14 mouse cellular contexts compared by ENCODE assay signal in genomic region chr5:114137481-114138276, GRCm38 (mm10). TPM values are rescaled to one million over a fixed set of nuclear protein-coding genes. Genes with fewer than 3 reads are reported as not detected.
A peak's percentile ranks its signal among the peaks of the same experiment; 100 is the strongest.
DNase-seq lines count a peak whose midpoint lies in the region; ATAC-seq and TF ChIP-seq lines count a peak whose summit lies in the region.
"Had no signal": no experiment of that assay in that cellular context is flagged by ENCODE, and none has a peak within 500 bp of the region (broad histone marks: within the 10 kb centered on the region; RNA-seq: fewer than 3 reads in every experiment).

No protein-coding gene starts in this region.

- WGBS in liver, embryonic 16.5 days (ENCODE audit: insufficient replicate concordance): 80% methylated on average over 15 of the region's 15 CpGs
- WGBS in liver, postnatal 0 days (ENCODE audit: insufficient replicate concordance): 80% methylated on average over 15 of the region's 15 CpGs
- 77% methylated on average over 15 of the region's 15 CpGs for WGBS in hindbrain, embryonic 15.5 days
- WGBS in small intestine, adult 2 months: 39% methylated on average over 15 of the region's 15 CpGs

- H3K27ac ChIP-seq in liver, embryonic 16.5 days (ENCODE audit: low read length): no peak overlapping the region
- no peak overlapping the region for H3K27ac ChIP-seq in liver, postnatal 0 days (ENCODE audit: low read depth)
- H3K27ac ChIP-seq in hindbrain, embryonic 15.5 days (replicated peaks): peak overlapping the region; percentile 81; the same call in 1 of the 2 replicates
- H3K27ac ChIP-seq in small intestine, adult 2 months (ENCODE audit: insufficient read depth, low read depth, low read length): peak overlapping the region; percentile 58

- H3K9me3 ChIP-seq in liver, embryonic 16.5 days (replicated peaks; ENCODE audit: control insufficient read depth, low read length): no peaks in the 10 kb centered on the region
- H3K9me3 ChIP-seq in liver, postnatal 0 days (ENCODE audit: low read length): no peaks in the 10 kb centered on the region
- no peaks in the 10 kb centered on the region for H3K9me3 ChIP-seq in hindbrain, embryonic 15.5 days

- H3K4me3 ChIP-seq in liver, embryonic 16.5 days (ENCODE audit: low read depth, low read length): no peak overlapping the region
- no peak overlapping the region for H3K4me3 ChIP-seq in liver, postnatal 0 days (ENCODE audit: low read depth, low read length)
- no peak overlapping the region for H3K4me3 ChIP-seq in hindbrain, embryonic 15.5 days
- no peak overlapping the region for H3K4me3 ChIP-seq in small intestine, adult 2 months (ENCODE audit: low read depth, low read length)

- DNase-seq in heart, adult 11 months: peak; percentile 94
- DNase-seq in heart, adult 9 months (ENCODE audit: low spot score in 2 of 2): no peak
- no peak for DNase-seq in liver, postnatal 0 days
- DNase-seq in gastrocnemius, postnatal 36 days: no peak
- DNase-seq: cerebellum, adult 11 months; kidney, postnatal 36 days; right cerebral cortex, adult 18-20 months; thymus, postnatal 25 days had no signal

- no peak for TF ChIP-seq EP300 in liver, postnatal 0 days (IDR thresholded peaks at IDR 0.05; ENCODE audit: low read depth)

- H3K27me3 ChIP-seq in liver, embryonic 16.5 days (ENCODE audit: control insufficient read depth, insufficient read depth, low read depth, low read length): no peaks in the 10 kb centered on the region
- no peaks in the 10 kb centered on the region for H3K27me3 ChIP-seq in liver, postnatal 0 days (ENCODE audit: insufficient read depth, low read length)
- no peaks in the 10 kb centered on the region for H3K27me3 ChIP-seq in hindbrain, embryonic 15.5 days
- no peaks in the 10 kb centered on the region for H3K27me3 ChIP-seq in small intestine, adult 2 months (ENCODE audit: control insufficient read depth, insufficient read depth, low read length)
- H3K27me3 ChIP-seq: CH12.LX had no signal

- no peak for TF ChIP-seq CTCF in liver, postnatal 0 days (IDR thresholded peaks at IDR 0.05; ENCODE audit: low read depth)
- no peak for TF ChIP-seq CTCF in small intestine, adult 2 months (IDR thresholded peaks at IDR 0.05; ENCODE audit: extremely low read depth, insufficient read length, insufficient replicate concordance, low read depth, low read length)

- intact Hi-C loops in gastrocnemius, postnatal 36 days (cut with DNase I): no loop called here

- peaks cover 21% of the 10 kb centered on the region for H3K4me1 ChIP-seq in liver, embryonic 16.5 days (ENCODE audit: control insufficient read depth, low read depth, low read length)
- peaks cover 16% of the 10 kb centered on the region for H3K4me1 ChIP-seq in liver, postnatal 0 days (ENCODE audit: insufficient read depth)
- H3K4me1 ChIP-seq in hindbrain, embryonic 15.5 days (replicated peaks): peaks cover 29% of the 10 kb centered on the region
- H3K4me1 ChIP-seq in small intestine, adult 2 months (ENCODE audit: control insufficient read depth, insufficient read depth, insufficient read length, low read length): peaks cover 27% of the 10 kb centered on the region

- no peak overlapping the region for H3K9ac ChIP-seq in liver, embryonic 16.5 days (ENCODE audit: low read depth, low read length)
- no peak overlapping the region for H3K9ac ChIP-seq in liver, postnatal 0 days (replicated peaks)
- no peak overlapping the region for H3K9ac ChIP-seq in hindbrain, embryonic 15.5 days

- H3K36me3 ChIP-seq in liver, embryonic 16.5 days (ENCODE audit: control insufficient read depth, insufficient read depth): no peaks in the 10 kb centered on the region
- H3K36me3 ChIP-seq in liver, postnatal 0 days (replicated peaks; ENCODE audit: insufficient read depth, low read length): peaks cover 2% of the 10 kb centered on the region; the same call in 1 of the 2 replicates
- H3K36me3 ChIP-seq in hindbrain, embryonic 15.5 days: no peaks in the 10 kb centered on the region
- H3K36me3 ChIP-seq in small intestine, adult 2 months (ENCODE audit: control insufficient read depth, insufficient read depth, low read length): peaks cover 3% of the 10 kb centered on the region; the same call in 1 of the 2 replicates

- ATAC-seq in liver, embryonic 16.5 days (ENCODE audit: low read depth): peak; percentile 38
- no peak for ATAC-seq in liver, postnatal 0 days
- no peak for ATAC-seq in hindbrain, embryonic 15.5 days (ENCODE audit: low FRiP score, low read depth)
- ATAC-seq in granulocyte monocyte progenitor cell, adult 5-6 weeks (replicated peaks; ENCODE audit: poor library complexity, severe bottlenecking): no peak

- H3K4me2 ChIP-seq in liver, embryonic 16.5 days (ENCODE audit: low read depth, low read length): no peak overlapping the region
- H3K4me2 ChIP-seq in liver, postnatal 0 days (ENCODE audit: low read depth, low read length): no peak overlapping the region
- H3K4me2 ChIP-seq in hindbrain, embryonic 15.5 days: no peak overlapping the region

- no peak for TF ChIP-seq POLR2A in small intestine, adult 2 months (IDR thresholded peaks at IDR 0.05; ENCODE audit: low read depth, low read length)

RNA-seq across cellular contexts. Expression of gene Ung, which starts 7.5 kb away (rescaled TPM):
- polyA plus RNA-seq in liver, embryonic 16.5 days (2015; fragmentation: Nextera tagmentation; extraction: Ambion mirVana): 13.7 and 15.2 TPM in 2 replicates
- 11.8 TPM in 2 replicates for polyA plus RNA-seq in liver, postnatal 0 days (2015; fragmentation: Nextera tagmentation; extraction: Ambion mirVana)
- polyA plus RNA-seq in hindbrain, embryonic 15.5 days (2015; fragmentation: Nextera tagmentation; extraction: Ambion mirVana): 12.8 and 13.5 TPM in 2 replicates
- 4.8 and 6.7 TPM in 2 replicates for polyA plus RNA-seq in small intestine, adult 2 months (2012; rRNA removed)
- 10 to 100 TPM in 1 of 2 experiments, 1 to 10 TPM in 1; 9.7 to 13.2 TPM for total RNA-seq in gastrocnemius, postnatal 36 days (2021)
- 39.0 and 45.5 TPM in 2 replicates for total RNA-seq in granulocyte monocyte progenitor cell, adult 5-6 weeks (2014; fragmentation: Nextera tagmentation)
- total RNA-seq in granulocyte monocyte progenitor cell, adult 5-6 weeks (2017): 23.6 and 38.6 TPM in 2 replicates

RNA-seq across cellular contexts. Expression of gene Acacb, which starts 8.7 kb away (rescaled TPM):
- 0.35 and 0.65 TPM in 2 replicates for polyA plus RNA-seq in liver, embryonic 16.5 days (2015; fragmentation: Nextera tagmentation; extraction: Ambion mirVana)
- polyA plus RNA-seq in liver, postnatal 0 days (2015; fragmentation: Nextera tagmentation; extraction: Ambion mirVana): 1.0 and 1.2 TPM in 2 replicates
- 4.4 TPM in 2 replicates for polyA plus RNA-seq in hindbrain, embryonic 15.5 days (2015; fragmentation: Nextera tagmentation; extraction: Ambion mirVana)
- 3.1 and 5.9 TPM in 2 replicates for polyA plus RNA-seq in small intestine, adult 2 months (2012; rRNA removed)
- 100 to 1,000 TPM; 138 to 166 TPM for total RNA-seq in gastrocnemius, postnatal 36 days (2021)
- 0.45 and 1.7 TPM in 2 replicates for total RNA-seq in granulocyte monocyte progenitor cell, adult 5-6 weeks (2014; fragmentation: Nextera tagmentation)
- total RNA-seq in granulocyte monocyte progenitor cell, adult 5-6 weeks (2017): 0.10 and 0.13 TPM in 2 replicates

RNA-seq across cellular contexts. Expression of gene Alkbh2, which starts 9.7 kb away (rescaled TPM):
- 2.5 and 3.4 TPM in 2 replicates for polyA plus RNA-seq in liver, embryonic 16.5 days (2015; fragmentation: Nextera tagmentation; extraction: Ambion mirVana)
- 4.5 and 5.7 TPM in 2 replicates for polyA plus RNA-seq in liver, postnatal 0 days (2015; fragmentation: Nextera tagmentation; extraction: Ambion mirVana)
- polyA plus RNA-seq in hindbrain, embryonic 15.5 days (2015; fragmentation: Nextera tagmentation; extraction: Ambion mirVana): 6.4 and 7.4 TPM in 2 replicates
- polyA plus RNA-seq in small intestine, adult 2 months (2012; rRNA removed): 3.1 and 6.6 TPM in 2 replicates
- total RNA-seq in gastrocnemius, postnatal 36 days (2021): under 1 TPM; 0.59 to 0.69 TPM
- total RNA-seq in granulocyte monocyte progenitor cell, adult 5-6 weeks (2014; fragmentation: Nextera tagmentation): 12.0 and 14.8 TPM in 2 replicates
- total RNA-seq in granulocyte monocyte progenitor cell, adult 5-6 weeks (2017): 2.4 and 9.2 TPM in 2 replicates

RNA-seq across cellular contexts. Expression of gene Svop, which starts 46.3 kb away (rescaled TPM):
- 0.05 TPM in 1 of 2 replicates, not detected in the other for polyA plus RNA-seq in liver, embryonic 16.5 days (2015; fragmentation: Nextera tagmentation; extraction: Ambion mirVana)
- polyA plus RNA-seq in liver, postnatal 0 days (2015; fragmentation: Nextera tagmentation; extraction: Ambion mirVana): not detected in 2 replicates
- 85.9 and 93.9 TPM in 2 replicates for polyA plus RNA-seq in hindbrain, embryonic 15.5 days (2015; fragmentation: Nextera tagmentation; extraction: Ambion mirVana)
- 0.15 and 0.42 TPM in 2 replicates for polyA plus RNA-seq in small intestine, adult 2 months (2012; rRNA removed)
- total RNA-seq in gastrocnemius, postnatal 36 days (2021): not detected
- total RNA-seq in granulocyte monocyte progenitor cell, adult 5-6 weeks (2014; fragmentation: Nextera tagmentation): not detected in 2 replicates
- total RNA-seq in granulocyte monocyte progenitor cell, adult 5-6 weeks (2017): not detected in 2 replicates
- total RNA-seq: liver, adult 2 months had no signal
- polyA plus RNA-seq: liver, adult 2 months had no signal

Comparison
In these comparisons a context has a peak if more than half of its experiments do, and no peak if none do; other contexts are left out.
1. H3K27ac ChIP-seq: peak in hindbrain, embryonic 15.5 days (single experiment) and small intestine, adult 2 months (single experiment); none in liver, embryonic 16.5 days (single experiment) and liver, postnatal 0 days (single experiment).